Mouse (Mus musculus): ENCODE measurements around the gene Slc39a11. TPM values are rescaled to one million over a fixed set of nuclear protein-coding genes. Genes with fewer than 3 reads are reported as not detected.
A peak's percentile ranks its signal among the peaks of the same experiment; 100 is the strongest.

Gene Slc39a11
- 23.7 and 24.5 TPM in 2 replicates for polyA plus RNA-seq (2015; fragmentation: Nextera tagmentation; extraction: Ambion mirVana)

GRCm38 (mm10) chr11:113649353-113650210 is at the start of gene Slc39a11:
Gene Slc39a11, minus strand, starts transcription at chr11:113650079.
- Histone ChIP-seq H3K9ac (peak within 1 kb of the TSS; percentile 89), H3K4me1 (peaks cover 25% of the 10 kb centered on the region), H3K36me3 (peaks cover 28% of the 10 kb centered on the region), H3K27me3 (no peaks in the 10 kb centered on the region), H3K27ac (peak within 1 kb of the TSS; percentile 85), H3K4me2 (peak within 1 kb of the TSS; percentile 59), H3K4me3 (peak within 1 kb of the TSS; percentile 91), H3K9me3 (no peaks in the 10 kb centered on the region)
- WGBS: under 1% methylated on average over 47 of the region's 91 CpGs
- peak; percentile 80 for ATAC-seq (ENCODE audit: borderline replicate concordance, extremely low read depth, low FRiP score, low TSS enrichment)

GRCm38 (mm10) chr11:113699643-113700042 is 49.8 kb upstream of the Slc39a11 start:
- Histone ChIP-seq H3K27ac (no peak overlapping the region), H3K4me3 (no peak overlapping the region), H3K36me3 (peaks cover 12% of the 10 kb centered on the region), H3K4me1 (peaks cover 4% of the 10 kb centered on the region; the same call in 1 of the 2 replicates), H3K9me3 (no peaks in the 10 kb centered on the region), H3K4me2 (no peak overlapping the region), H3K27me3 (no peaks in the 10 kb centered on the region), H3K9ac (no peak overlapping the region)
- 82% methylated on average over 7 of the region's 7 CpGs for WGBS
- no peak for ATAC-seq (ENCODE audit: borderline replicate concordance, extremely low read depth, low FRiP score, low TSS enrichment)

GRCm38 (mm10) chr11:113698013-113698545 is 48.2 kb upstream of the Slc39a11 start:
- Histone ChIP-seq H3K9me3 (no peaks in the 10 kb centered on the region), H3K9ac (no peak overlapping the region), H3K4me1 (no peaks in the 10 kb centered on the region), H3K4me3 (no peak overlapping the region), H3K4me2 (no peak overlapping the region), H3K27me3 (no peaks in the 10 kb centered on the region), H3K27ac (no peak overlapping the region), H3K36me3 (peaks cover 28% of the 10 kb centered on the region)
- ATAC-seq (ENCODE audit: borderline replicate concordance, extremely low read depth, low FRiP score, low TSS enrichment): no peak
- 54% methylated on average over 12 of the region's 12 CpGs for WGBS

GRCm38 (mm10) chr11:113697571-113697970 is 47.7 kb upstream of the Slc39a11 start:
- Histone ChIP-seq H3K9me3 (no peaks in the 10 kb centered on the region), H3K4me1 (no peaks in the 10 kb centered on the region), H3K27me3 (no peaks in the 10 kb centered on the region), H3K9ac (no peak overlapping the region), H3K4me3 (no peak overlapping the region), H3K36me3 (peaks cover 33% of the 10 kb centered on the region), H3K27ac (no peak overlapping the region), H3K4me2 (no peak overlapping the region)
- ATAC-seq (ENCODE audit: borderline replicate concordance, extremely low read depth, low FRiP score, low TSS enrichment): no peak
- 73% methylated on average over 5 of the region's 5 CpGs for WGBS

GRCm38 (mm10) chr11:113691851-113692250 is 42.0 kb upstream of the Slc39a11 start:
- H3K9me3 ChIP-seq: no peaks in the 10 kb centered on the region
- no peak overlapping the region for H3K27ac ChIP-seq
- H3K4me1 ChIP-seq: 0 out of 2 replicates have a peak, but pooled peaks cover 2% of the 10 kb centered on the region
- no peak for ATAC-seq (ENCODE audit: borderline replicate concordance, extremely low read depth, low FRiP score, low TSS enrichment)
- no peak overlapping the region for H3K9ac ChIP-seq
- WGBS: 78% methylated on average over 3 of the region's 3 CpGs
- no peak overlapping the region for H3K4me3 ChIP-seq
- H3K4me2 ChIP-seq: no peak overlapping the region
- peaks cover 68% of the 10 kb centered on the region for H3K36me3 ChIP-seq
- H3K27me3 ChIP-seq: no peaks in the 10 kb centered on the region

GRCm38 (mm10) chr11:113691318-113691717 is 41.4 kb upstream of the Slc39a11 start:
- Histone ChIP-seq H3K4me1 (0 out of 2 replicates have a peak, but pooled peaks cover 5% of the 10 kb centered on the region), H3K4me2 (no peak overlapping the region), H3K27ac (no peak overlapping the region), H3K9ac (no peak overlapping the region), H3K9me3 (no peaks in the 10 kb centered on the region), H3K36me3 (peaks cover 68% of the 10 kb centered on the region), H3K27me3 (no peaks in the 10 kb centered on the region), H3K4me3 (no peak overlapping the region)
- no peak for ATAC-seq (ENCODE audit: borderline replicate concordance, extremely low read depth, low FRiP score, low TSS enrichment)
- WGBS: 86% methylated on average over 5 of the region's 5 CpGs

- H3K36me3 ChIP-seq: peaks cover 64% of the 10 kb centered on the region
- no peak overlapping the region for H3K9ac ChIP-seq
- H3K27ac ChIP-seq: no peak overlapping the region
- H3K27me3 ChIP-seq: no peaks in the 10 kb centered on the region
- no peak overlapping the region for H3K4me2 ChIP-seq
- H3K4me1 ChIP-seq: 0 out of 2 replicates have a peak, but pooled peaks cover 5% of the 10 kb centered on the region
- WGBS: 83% methylated on average over 12 of the region's 12 CpGs
- no peaks in the 10 kb centered on the region for H3K9me3 ChIP-seq
- H3K4me3 ChIP-seq: no peak overlapping the region
- no peak for ATAC-seq (ENCODE audit: borderline replicate concordance, extremely low read depth, low FRiP score, low TSS enrichment)
Measured at GRCm38 (mm10) chr11:113690506-113690905, 40.6 kb upstream of the Slc39a11 start.

- Histone ChIP-seq H3K4me3 (no peak overlapping the region), H3K4me1 (peaks cover 20% of the 10 kb centered on the region), H3K27ac (no peak overlapping the region), H3K4me2 (no peak overlapping the region), H3K9me3 (no peaks in the 10 kb centered on the region), H3K27me3 (no peaks in the 10 kb centered on the region), H3K36me3 (peaks cover 29% of the 10 kb centered on the region), H3K9ac (no peak overlapping the region)
- ATAC-seq (ENCODE audit: borderline replicate concordance, extremely low read depth, low FRiP score, low TSS enrichment): no peak
- 72% methylated on average over 2 of the region's 2 CpGs for WGBS
Measured at GRCm38 (mm10) chr11:113687031-113687430, 37.2 kb upstream of the Slc39a11 start.

- H3K27ac ChIP-seq: peak overlapping the region; percentile 96
- ATAC-seq (ENCODE audit: borderline replicate concordance, extremely low read depth, low FRiP score, low TSS enrichment): no peak
- peaks cover 30% of the 10 kb centered on the region for H3K4me1 ChIP-seq
- peak overlapping the region; percentile 90 for H3K9ac ChIP-seq
- peak overlapping the region; percentile 99 for H3K4me3 ChIP-seq
- H3K27me3 ChIP-seq: no peaks in the 10 kb centered on the region
- H3K4me2 ChIP-seq: peak overlapping the region; percentile 83
- WGBS: 38% methylated on average over 25 of the region's 25 CpGs
- H3K9me3 ChIP-seq: no peaks in the 10 kb centered on the region
- peaks cover 19% of the 10 kb centered on the region for H3K36me3 ChIP-seq
Measured at GRCm38 (mm10) chr11:113684707-113685426, 35.0 kb upstream of the Slc39a11 start.

- under 1% methylated on average over 72 of the region's 73 CpGs for WGBS
- peak; percentile 93 for ATAC-seq (ENCODE audit: borderline replicate concordance, extremely low read depth, low FRiP score, low TSS enrichment)
- Histone ChIP-seq H3K4me3 (peak within 1 kb of the TSS; percentile 99), H3K27me3 (no peaks in the 10 kb centered on the region), H3K36me3 (peaks cover 12% of the 10 kb centered on the region), H3K9me3 (no peaks in the 10 kb centered on the region), H3K4me2 (peak within 1 kb of the TSS; percentile 83), H3K27ac (peak within 1 kb of the TSS; percentile 96), H3K9ac (peak within 1 kb of the TSS; percentile 90), H3K4me1 (peaks cover 30% of the 10 kb centered on the region)
Measured at GRCm38 (mm10) chr11:113683957-113684706, 34.3 kb upstream of the Slc39a11 start, which contains the start of the genes Fam104a and D11Wsu47e. Gene Fam104a, minus strand, starts transcription at chr11:113684155. Gene D11Wsu47e, plus strand, starts transcription at chr11:113684412.

- Histone ChIP-seq H3K27ac (peak overlapping the region; percentile 96), H3K4me3 (peak overlapping the region; percentile 99), H3K36me3 (peaks cover 7% of the 10 kb centered on the region), H3K9me3 (no peaks in the 10 kb centered on the region), H3K9ac (peak overlapping the region; percentile 90), H3K4me1 (peaks cover 30% of the 10 kb centered on the region), H3K4me2 (peak overlapping the region; percentile 83), H3K27me3 (no peaks in the 10 kb centered on the region)
- WGBS: 0% methylated on average over 27 of the region's 38 CpGs
- peak; percentile 62 for ATAC-seq (ENCODE audit: borderline replicate concordance, extremely low read depth, low FRiP score, low TSS enrichment)
Measured at GRCm38 (mm10) chr11:113683627-113683956, 33.7 kb upstream of the Slc39a11 start.

All from lung, embryonic 15.5 days (tissue).